Mouse (Mus musculus): ENCODE data around the gene Frmd4a. TPM values are rescaled to one million over a fixed set of nuclear protein-coding genes. Genes with fewer than 3 reads are reported as not detected.
"Not testable (repeated sequence)": the region's sequence is repeated elsewhere in the genome, so short reads cannot be mapped to it uniquely, and the experiment has no call there.

The Frmd4a gene
- total RNA-seq, 1 experiment from 2014 or later: 27.8 TPM

DNA sequence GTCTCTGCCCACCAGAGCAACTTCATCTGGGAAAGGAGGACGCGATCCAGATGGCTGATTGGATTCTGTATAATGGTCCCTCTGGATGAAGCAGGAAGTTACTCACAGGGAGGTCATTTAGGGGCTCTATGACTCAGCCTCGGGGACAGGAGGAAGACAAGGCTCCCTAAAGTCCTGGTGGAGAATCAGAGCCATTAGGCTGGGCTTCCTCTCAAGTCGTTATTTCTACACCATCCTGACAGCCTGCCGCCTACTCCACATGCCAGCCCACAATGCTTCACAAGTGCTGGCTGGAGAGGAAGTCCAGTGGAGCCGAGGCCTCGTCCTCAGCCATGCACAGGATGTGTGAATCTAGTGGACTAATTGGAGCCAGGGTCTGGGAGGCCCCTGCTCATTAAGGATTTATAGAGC, 537.7 kb downstream of the Frmd4a start:
- 0 out of 4 replicates have a peak, but pooled peaks of 1 of the 2 experiments have one; percentile 13 for ATAC-seq (replicated peaks in 1 of 2; ENCODE audit: insufficient read depth in 1 of 2, low FRiP score in 2 of 2, low TSS enrichment in 1 of 2, low read depth in 1 of 2, poor library complexity in 2 of 2, severe bottlenecking in 2 of 2)

GRCm38 (mm10) chr2:4556188-4556587, 538.7 kb downstream of the Frmd4a start:
- ATAC-seq (replicated peaks in 1 of 2; ENCODE audit: insufficient read depth in 1 of 2, low FRiP score in 2 of 2, low TSS enrichment in 1 of 2, low read depth in 1 of 2, poor library complexity in 2 of 2, severe bottlenecking in 2 of 2): no peak

DNA sequence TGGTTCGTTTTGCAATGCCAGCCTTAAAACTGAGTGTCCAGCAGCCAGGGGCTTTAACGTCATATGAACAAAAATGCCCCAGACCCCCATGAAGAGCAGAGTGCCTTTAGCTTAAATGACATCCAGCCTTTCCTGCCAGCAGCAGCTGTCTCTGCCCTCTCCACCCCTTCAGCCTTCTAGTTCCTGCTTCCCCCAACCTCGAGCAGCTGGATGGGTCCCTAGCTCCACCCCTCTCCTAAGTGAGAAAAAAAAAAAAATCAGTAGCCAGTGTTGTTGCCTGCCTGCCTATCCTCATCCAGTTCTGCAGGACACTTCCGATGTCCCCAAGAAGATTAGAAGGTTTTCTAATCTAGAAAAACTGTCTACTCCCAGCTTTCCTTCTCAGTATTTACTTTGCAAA, 539.5 kb downstream of the Frmd4a start:
- no peak for ATAC-seq (replicated peaks in 1 of 2; ENCODE audit: insufficient read depth in 1 of 2, low FRiP score in 2 of 2, low TSS enrichment in 1 of 2, low read depth in 1 of 2, poor library complexity in 2 of 2, severe bottlenecking in 2 of 2)

DNA sequence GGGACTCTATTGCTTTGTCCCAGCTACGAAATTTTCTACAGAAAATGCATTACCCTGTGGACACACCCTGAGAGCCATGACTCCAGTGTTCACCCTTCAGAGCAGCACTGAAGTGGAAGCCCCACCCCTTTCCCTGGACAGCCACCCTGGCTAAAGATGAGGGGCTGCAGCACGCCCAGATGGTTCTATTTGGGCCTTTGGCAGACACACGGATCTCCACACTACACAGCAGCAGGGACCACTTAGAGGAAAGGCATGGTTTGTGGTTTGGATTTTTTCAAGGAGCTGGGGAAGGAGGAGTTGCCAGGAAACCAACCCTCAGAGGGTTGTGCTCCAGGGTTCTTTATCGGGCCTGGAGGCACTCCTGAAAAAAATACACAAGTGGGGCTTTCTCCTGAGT, 539.9 kb downstream of the Frmd4a start:
- no peak for ATAC-seq (replicated peaks in 1 of 2; ENCODE audit: insufficient read depth in 1 of 2, low FRiP score in 2 of 2, low TSS enrichment in 1 of 2, low read depth in 1 of 2, poor library complexity in 2 of 2, severe bottlenecking in 2 of 2)

- no peak for ATAC-seq (replicated peaks in 1 of 2; ENCODE audit: insufficient read depth in 1 of 2, low FRiP score in 2 of 2, low TSS enrichment in 1 of 2, low read depth in 1 of 2, poor library complexity in 2 of 2, severe bottlenecking in 2 of 2)
Observed at GRCm38 (mm10) chr2:4558651-4559203, 541.2 kb downstream of the Frmd4a start.

DNA sequence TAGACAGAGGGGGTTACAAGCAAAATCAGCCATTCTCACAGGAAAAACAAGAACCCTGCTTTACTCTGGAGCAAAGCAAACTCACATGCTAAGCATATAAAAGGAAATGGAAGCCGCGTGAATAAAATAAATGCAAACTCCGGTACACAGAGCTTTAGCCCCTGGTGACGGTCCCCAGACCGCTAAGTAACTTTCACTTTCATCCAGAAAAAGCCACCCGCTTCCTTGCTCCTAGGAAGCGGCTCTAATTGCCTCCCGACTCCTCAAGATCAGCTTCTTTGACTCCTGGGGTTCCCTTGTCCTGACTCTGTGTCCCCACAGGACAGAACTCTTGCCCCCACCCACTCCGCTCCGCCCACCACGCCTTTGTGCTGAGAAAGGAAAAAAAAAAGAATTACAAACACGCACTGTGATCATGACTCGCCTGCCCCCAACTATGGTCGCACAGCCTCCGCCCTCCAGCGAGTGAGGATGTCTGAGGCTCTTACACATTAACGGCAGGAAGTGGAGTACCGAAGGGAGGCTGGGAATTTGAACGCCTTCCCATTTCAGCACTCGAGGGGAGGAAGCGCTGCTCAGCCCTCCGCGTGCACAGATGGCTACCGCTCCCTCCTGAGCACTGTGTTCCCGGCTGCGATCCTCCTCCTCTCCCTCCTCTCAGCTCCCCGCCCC, 541.8 kb downstream of the Frmd4a start:
- ATAC-seq (replicated peaks in 1 of 2; ENCODE audit: insufficient read depth in 1 of 2, low FRiP score in 2 of 2, low TSS enrichment in 1 of 2, low read depth in 1 of 2, poor library complexity in 2 of 2, severe bottlenecking in 2 of 2): peak; percentile 73 to 78

GRCm38 (mm10) chr2:4559883-4560247, 542.3 kb downstream of the Frmd4a start:
- peak; percentile 22 to 25; a peak in 2 of 4 replicates for ATAC-seq (replicated peaks in 1 of 2; ENCODE audit: insufficient read depth in 1 of 2, low FRiP score in 2 of 2, low TSS enrichment in 1 of 2, low read depth in 1 of 2, poor library complexity in 2 of 2, severe bottlenecking in 2 of 2)

- ATAC-seq (replicated peaks in 1 of 2; ENCODE audit: insufficient read depth in 1 of 2, low FRiP score in 2 of 2, low TSS enrichment in 1 of 2, low read depth in 1 of 2, poor library complexity in 2 of 2, severe bottlenecking in 2 of 2): not testable (repeated sequence)
Observed at GRCm38 (mm10) chr2:4560516-4560915, 543.0 kb downstream of the Frmd4a start.

GRCm38 (mm10) chr2:4561196-4561595, 543.7 kb downstream of the Frmd4a start:
- ATAC-seq (replicated peaks in 1 of 2; ENCODE audit: insufficient read depth in 1 of 2, low FRiP score in 2 of 2, low TSS enrichment in 1 of 2, low read depth in 1 of 2, poor library complexity in 2 of 2, severe bottlenecking in 2 of 2): peak; percentile 14 to 29; a peak in 1 of 4 replicates

DNA sequence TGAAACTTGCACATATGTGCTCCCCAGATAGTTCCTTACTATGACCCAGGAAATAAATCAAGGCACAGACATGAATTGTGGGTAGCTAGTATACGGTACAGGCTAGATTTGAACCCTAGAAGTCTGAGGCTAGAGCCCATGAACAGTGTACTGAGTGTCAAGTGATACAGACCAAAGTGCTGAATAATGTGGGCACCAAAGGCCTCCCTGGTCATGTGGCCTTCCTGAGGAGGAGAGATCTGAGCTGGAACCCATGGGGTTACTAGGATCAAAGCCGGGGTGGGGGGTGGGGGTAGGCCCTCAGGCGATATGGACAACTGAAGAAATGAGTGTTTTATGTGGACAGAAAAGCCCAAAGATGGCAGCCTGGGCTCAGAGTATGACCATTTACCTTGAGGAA, 544.9 kb downstream of the Frmd4a start:
- no peak for ATAC-seq (replicated peaks in 1 of 2; ENCODE audit: insufficient read depth in 1 of 2, low FRiP score in 2 of 2, low TSS enrichment in 1 of 2, low read depth in 1 of 2, poor library complexity in 2 of 2, severe bottlenecking in 2 of 2)

DNA sequence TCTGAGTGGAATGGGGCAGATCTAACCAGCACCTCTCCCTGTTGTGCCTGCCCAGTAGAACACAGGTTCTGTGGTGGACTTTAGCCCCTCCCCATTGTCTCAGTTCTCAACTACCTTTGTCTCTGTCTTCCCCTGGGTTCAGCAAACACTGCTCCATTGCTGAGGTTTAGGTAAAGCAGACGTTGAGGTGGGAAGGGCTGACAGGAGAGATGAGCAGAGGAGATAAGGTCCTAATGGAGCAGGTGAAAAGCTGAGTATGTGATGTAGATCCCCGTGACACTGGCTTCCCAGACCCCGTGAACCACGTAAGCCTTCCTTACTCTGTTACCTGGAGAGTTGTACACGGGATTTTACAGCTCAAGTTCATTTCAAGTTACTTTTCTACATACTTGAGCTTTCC, 545.3 kb downstream of the Frmd4a start:
- ATAC-seq (replicated peaks in 1 of 2; ENCODE audit: insufficient read depth in 1 of 2, low FRiP score in 2 of 2, low TSS enrichment in 1 of 2, low read depth in 1 of 2, poor library complexity in 2 of 2, severe bottlenecking in 2 of 2): no peak

DNA sequence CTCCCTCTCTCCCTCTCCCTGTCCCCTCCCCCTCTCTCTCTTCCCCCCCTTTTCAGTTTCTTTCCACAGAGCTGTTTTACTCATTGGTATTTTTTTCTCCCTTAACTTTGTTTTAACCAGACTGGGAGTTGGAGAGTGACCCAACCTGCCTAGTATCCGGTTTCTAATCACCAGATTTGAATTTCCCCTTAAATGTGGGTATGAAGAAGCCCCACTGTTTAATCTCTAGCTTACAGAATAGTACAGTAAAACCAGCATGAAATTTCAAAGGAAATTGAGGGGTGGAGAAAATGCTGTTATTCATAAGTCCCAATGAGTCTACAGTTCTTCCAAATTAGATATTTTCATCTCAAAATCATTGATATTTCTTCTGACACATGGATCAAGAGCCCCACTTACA, 545.8 kb downstream of the Frmd4a start:
- no peak for ATAC-seq (replicated peaks in 1 of 2; ENCODE audit: insufficient read depth in 1 of 2, low FRiP score in 2 of 2, low TSS enrichment in 1 of 2, low read depth in 1 of 2, poor library complexity in 2 of 2, severe bottlenecking in 2 of 2)

DNA sequence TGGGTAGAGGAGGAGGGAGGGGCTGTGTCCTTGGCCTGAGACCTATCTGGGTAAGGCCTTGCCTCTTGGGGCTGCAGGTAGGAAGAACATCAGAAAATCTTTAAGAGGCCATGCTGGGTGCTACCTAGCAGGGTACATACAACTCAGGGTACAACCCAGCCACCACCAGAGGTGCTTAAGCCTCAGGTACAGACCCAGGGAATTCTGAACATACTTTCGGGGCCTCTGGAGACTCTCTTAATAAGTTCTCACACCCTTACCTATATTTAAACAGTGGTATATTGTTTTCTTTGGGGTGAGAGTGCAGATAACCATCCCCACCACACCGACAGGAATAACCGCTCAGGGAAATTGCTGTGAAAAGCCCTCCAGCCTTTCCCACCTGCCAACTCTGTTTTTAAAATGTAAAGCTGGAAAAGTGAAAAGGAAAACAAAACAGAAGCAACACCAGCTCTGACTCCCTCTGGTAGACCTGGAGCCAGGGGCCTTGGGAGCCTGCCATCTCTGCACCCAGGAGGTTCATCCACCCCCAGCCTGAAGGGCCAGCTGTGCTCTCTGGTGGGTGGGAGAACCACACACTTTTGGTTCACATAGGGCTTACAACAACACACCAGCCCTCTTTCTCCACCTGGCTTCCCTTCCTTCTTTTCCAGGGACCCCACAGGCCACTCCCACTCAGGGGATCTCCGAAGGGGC, 548.9 kb downstream of the Frmd4a start:
- ATAC-seq (replicated peaks in 1 of 2; ENCODE audit: insufficient read depth in 1 of 2, low FRiP score in 2 of 2, low TSS enrichment in 1 of 2, low read depth in 1 of 2, poor library complexity in 2 of 2, severe bottlenecking in 2 of 2): no peak

DNA sequence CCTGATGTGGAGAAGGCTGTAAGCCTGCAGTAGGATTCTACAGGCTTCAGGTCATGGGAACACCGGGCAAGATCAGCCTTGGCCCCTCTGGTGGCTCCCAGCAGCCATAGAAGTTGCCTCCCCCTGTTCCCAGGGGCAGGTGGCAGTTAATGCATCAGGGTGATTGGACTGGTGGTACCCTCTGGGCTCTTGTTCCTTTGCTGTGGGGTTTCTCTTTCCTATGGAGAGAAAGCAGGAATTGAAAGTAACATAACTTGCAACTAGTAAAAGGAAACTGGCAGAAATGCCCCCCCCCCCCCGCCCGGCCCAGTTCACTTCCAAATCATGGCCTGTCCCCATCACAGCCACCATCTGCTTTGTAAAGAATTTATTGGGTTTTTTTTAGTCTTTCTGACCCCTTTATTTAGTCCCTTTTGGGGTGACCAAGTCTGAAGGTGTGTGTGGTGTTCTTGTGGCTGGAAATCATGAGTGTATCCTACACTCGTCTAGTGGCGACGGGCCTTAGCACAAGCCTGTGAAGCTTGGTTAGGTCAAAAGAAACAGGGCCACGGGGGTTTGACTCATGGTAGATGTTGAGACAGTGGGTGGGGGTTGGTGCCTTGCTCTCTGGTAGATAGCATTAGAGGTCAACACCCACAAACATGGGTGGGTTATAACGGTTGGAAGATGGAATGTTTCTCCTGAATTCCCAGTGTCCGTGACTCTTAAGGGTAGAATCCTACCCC, 549.6 kb downstream of the Frmd4a start:
- no peak for ATAC-seq (replicated peaks in 1 of 2; ENCODE audit: insufficient read depth in 1 of 2, low FRiP score in 2 of 2, low TSS enrichment in 1 of 2, low read depth in 1 of 2, poor library complexity in 2 of 2, severe bottlenecking in 2 of 2)

DNA sequence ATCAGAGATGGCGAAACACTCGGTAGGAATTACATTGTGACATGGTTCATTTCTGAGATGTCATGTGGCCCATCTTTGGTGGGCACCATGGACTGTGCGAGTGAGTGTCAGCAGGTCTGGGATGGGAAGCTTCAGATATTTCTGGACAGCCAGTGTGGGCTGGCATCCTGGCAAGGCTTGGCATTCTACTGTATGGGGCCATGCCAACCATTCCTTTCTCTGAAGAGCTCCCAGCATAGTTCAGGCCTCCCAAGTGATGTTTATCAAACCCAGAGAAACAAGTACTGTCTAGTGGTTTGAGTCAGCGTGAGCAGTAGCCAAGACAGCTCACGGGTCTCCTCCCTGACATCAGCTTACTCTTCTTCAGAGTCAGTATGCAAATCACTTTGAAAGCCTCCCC, 551.5 kb downstream of the Frmd4a start:
- no peak for ATAC-seq (replicated peaks in 1 of 2; ENCODE audit: insufficient read depth in 1 of 2, low FRiP score in 2 of 2, low TSS enrichment in 1 of 2, low read depth in 1 of 2, poor library complexity in 2 of 2, severe bottlenecking in 2 of 2)

DNA sequence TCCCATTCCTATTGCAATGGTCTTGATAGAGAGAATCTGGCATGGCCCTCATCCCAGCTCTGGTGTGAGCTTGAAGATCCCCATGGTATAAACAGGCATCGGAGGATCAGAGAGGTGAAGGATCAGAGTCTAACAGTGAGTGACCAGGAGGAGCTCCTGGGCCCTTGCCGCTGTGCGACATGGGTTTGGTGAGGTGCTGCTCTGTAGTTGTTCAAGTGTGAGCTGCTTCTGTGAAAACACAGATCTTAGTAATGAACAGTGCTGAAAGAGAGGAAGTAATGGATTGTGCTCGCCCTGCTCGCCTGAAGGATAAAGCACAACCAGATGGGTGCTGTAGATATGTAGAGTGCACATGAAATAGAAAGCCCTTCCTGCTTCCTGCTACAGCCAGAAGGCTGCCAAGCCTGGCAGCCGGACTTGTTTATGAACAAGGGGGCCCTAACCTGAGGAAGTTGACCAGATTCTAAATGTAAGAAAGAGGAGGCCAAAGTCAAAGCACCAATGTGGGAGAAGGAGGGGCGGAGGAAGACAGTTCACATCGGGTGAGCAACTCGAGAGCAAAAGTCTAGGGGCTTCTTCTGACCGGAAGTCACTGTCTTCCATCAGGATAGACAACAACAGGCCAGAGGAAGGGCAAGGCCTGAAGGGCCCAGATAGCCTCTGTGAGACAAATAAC, 552.8 kb downstream of the Frmd4a start:
- peak; percentile 84 to 85 for ATAC-seq (replicated peaks in 1 of 2; ENCODE audit: insufficient read depth in 1 of 2, low FRiP score in 2 of 2, low TSS enrichment in 1 of 2, low read depth in 1 of 2, poor library complexity in 2 of 2, severe bottlenecking in 2 of 2)

DNA sequence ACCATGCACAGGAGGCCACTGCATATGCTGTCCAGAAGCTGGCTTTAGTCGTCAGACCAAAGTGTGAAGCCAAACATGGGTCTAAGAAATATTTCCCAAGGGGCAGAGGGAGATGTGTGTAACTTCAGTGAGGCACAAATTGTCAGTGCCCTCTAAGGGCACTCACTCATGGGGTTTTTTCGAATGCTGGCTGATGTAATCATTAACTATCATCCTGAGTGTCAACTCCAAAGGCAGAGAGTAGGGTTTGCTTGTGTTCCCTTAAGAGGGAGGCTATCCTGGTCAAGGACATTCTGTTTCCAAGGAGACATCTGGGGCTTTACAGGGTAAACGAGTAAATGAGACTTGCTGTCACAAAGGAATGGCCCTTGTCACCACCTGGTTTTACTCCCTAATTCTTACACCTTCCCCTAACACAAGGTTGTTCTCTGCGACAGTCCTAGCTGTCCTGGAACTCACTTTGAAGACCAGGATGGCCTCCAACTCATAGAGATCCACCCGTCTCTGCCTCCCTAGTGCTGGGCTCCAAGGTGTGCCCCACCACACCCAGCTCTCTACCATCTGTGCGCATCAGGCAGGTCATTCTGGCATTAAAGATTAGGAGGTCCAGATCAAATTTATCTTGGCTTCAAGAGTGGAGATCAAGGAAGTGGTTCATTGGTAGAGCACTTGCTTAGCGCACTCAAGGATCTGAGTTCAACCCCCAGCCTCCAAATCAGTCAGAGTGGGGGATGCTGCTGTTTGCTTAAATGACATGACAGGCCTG, 555.2 kb downstream of the Frmd4a start:
- no peak for ATAC-seq (replicated peaks in 1 of 2; ENCODE audit: insufficient read depth in 1 of 2, low FRiP score in 2 of 2, low TSS enrichment in 1 of 2, low read depth in 1 of 2, poor library complexity in 2 of 2, severe bottlenecking in 2 of 2)

Measured in hematopoietic stem cell, adult 5-6 weeks (primary cell).